Mouse (Mus musculus): ENCODE data around the gene Ebf4. TPM values are rescaled to one million over a fixed set of nuclear protein-coding genes. Genes with fewer than 3 reads are reported as not detected.

Gene Ebf4
- polyA plus RNA-seq, 1 experiment, result not detected

- no peak for TF ChIP-seq POLR2A (IDR thresholded peaks at IDR 0.05; ENCODE audit: borderline replicate concordance, low read depth, low read length)
- TF ChIP-seq CTCF (IDR thresholded peaks at IDR 0.05; ENCODE audit: low read depth, low read length), result no peak
- Histone ChIP-seq H3K27ac (ENCODE audit: insufficient read depth, low read depth, low read length) (no peak overlapping the region), H3K4me1 (ENCODE audit: control insufficient read depth, insufficient read depth, low read length) (peaks cover 3% of the 10 kb centered on the region; the same call in 1 of the 2 replicates), H3K4me3 (ENCODE audit: insufficient read depth, low read length) (no peak overlapping the region)
These were observed 2.0 kb upstream of the Ebf4 start for GRCm38 (mm10) chr2:130293009-130293408.

GRCm38 (mm10) chr2:130293486-130293885 is 1.5 kb upstream of the Ebf4 start:
- TF ChIP-seq POLR2A (IDR thresholded peaks at IDR 0.05; ENCODE audit: borderline replicate concordance, low read depth, low read length) (no peak), CTCF (IDR thresholded peaks at IDR 0.05; ENCODE audit: low read depth, low read length) (no peak)
- H3K27ac ChIP-seq (ENCODE audit: insufficient read depth, low read depth, low read length), result no peak overlapping the region
- H3K4me3 ChIP-seq (ENCODE audit: insufficient read depth, low read length), result no peak overlapping the region
- peaks cover 3% of the 10 kb centered on the region; the same call in 1 of the 2 replicates for H3K4me1 ChIP-seq (ENCODE audit: control insufficient read depth, insufficient read depth, low read length)

DNA sequence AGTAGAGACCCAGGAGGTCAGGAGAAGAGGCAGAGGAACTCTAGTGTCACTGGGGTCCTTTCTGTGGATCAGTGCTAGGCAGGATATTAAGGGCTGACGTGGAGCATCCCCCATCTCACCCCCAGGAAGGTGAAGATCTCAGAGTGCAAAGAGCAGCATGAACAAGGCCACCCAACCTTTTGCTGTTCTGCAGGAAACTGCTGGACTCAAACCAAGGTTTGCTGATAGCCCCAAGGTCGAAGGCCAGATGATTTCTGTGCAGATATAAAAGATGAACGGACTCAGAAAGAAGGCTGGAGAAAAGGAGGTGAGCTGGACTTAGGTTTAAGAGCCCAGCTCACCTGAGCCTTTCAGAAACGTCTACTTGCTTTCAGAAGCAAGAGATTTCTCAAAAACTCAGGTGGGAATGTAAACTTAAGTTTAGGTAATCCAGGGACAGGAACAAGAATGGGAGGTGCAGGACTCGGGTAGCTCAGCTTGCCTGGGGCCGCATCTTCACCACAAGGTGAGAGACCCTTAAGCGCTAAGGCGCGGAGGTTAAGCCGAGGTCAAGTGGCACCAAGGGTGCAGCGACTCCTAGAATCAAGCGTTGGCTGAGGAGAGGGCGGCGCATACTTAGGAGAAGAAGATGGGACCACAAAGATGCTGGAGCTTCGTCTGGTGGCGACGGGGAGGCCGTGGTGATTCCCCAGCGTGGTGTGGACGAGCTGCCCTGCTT is 592 bp upstream of the Ebf4 start:
- no peak for TF ChIP-seq CTCF (IDR thresholded peaks at IDR 0.05; ENCODE audit: low read depth, low read length)
- no peak for TF ChIP-seq POLR2A (IDR thresholded peaks at IDR 0.05; ENCODE audit: borderline replicate concordance, low read depth, low read length)
- Histone ChIP-seq H3K4me1 (ENCODE audit: control insufficient read depth, insufficient read depth, low read length) (peaks cover 3% of the 10 kb centered on the region; the same call in 1 of the 2 replicates), H3K4me3 (ENCODE audit: insufficient read depth, low read length) (no peak overlapping the region), H3K27ac (ENCODE audit: insufficient read depth, low read depth, low read length) (no peak overlapping the region)

DNA sequence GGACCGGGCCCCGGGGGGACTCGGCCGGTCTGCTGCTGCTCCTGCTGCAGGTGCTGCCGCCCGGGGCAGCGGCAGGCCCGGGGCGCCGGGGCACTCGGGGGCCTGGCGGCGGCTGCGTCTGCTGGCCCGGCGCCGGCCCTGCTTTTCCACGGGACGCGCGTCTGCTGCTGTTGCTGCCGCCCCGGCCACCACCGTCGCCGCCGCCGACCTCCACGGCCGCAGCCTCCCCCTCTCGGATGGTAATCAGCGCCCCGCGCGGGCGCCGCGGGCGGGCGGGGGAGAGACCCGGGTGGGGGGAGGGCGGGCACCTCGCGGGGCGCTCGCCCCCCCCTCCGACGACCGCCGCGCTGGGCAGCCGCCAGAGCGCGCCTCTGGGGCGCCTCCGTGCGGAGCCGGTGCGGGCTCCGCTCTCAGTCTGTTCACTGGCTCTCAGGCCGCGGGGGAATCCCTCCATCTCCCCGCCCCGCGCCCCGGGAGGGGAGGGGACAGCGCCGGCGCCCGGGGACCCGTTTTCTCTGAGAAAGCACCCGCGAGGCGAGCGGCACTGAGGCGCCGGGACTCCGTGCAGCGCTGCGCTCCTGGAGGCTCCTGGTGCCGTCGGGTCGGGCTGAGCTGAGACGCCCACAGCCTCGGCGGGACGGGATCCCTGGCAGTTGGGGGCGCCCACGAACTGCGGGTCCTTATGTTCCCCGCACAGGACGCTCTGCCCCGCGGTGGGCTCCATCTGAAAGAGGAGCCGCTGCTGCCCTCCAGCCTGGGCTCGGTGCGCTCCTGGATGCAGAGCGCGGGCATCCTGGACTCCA is 563 bp downstream of the Ebf4 start:
- Histone ChIP-seq H3K4me1 (ENCODE audit: control insufficient read depth, insufficient read depth, low read length) (peaks cover 3% of the 10 kb centered on the region; the same call in 1 of the 2 replicates), H3K4me3 (ENCODE audit: insufficient read depth, low read length) (peak overlapping the region; percentile 24; the same call in 1 of the 2 replicates), H3K27ac (ENCODE audit: insufficient read depth, low read depth, low read length) (no peak overlapping the region)
- TF ChIP-seq CTCF (IDR thresholded peaks at IDR 0.05; ENCODE audit: low read depth, low read length), result no peak
- no peak for TF ChIP-seq POLR2A (IDR thresholded peaks at IDR 0.05; ENCODE audit: borderline replicate concordance, low read depth, low read length)

DNA sequence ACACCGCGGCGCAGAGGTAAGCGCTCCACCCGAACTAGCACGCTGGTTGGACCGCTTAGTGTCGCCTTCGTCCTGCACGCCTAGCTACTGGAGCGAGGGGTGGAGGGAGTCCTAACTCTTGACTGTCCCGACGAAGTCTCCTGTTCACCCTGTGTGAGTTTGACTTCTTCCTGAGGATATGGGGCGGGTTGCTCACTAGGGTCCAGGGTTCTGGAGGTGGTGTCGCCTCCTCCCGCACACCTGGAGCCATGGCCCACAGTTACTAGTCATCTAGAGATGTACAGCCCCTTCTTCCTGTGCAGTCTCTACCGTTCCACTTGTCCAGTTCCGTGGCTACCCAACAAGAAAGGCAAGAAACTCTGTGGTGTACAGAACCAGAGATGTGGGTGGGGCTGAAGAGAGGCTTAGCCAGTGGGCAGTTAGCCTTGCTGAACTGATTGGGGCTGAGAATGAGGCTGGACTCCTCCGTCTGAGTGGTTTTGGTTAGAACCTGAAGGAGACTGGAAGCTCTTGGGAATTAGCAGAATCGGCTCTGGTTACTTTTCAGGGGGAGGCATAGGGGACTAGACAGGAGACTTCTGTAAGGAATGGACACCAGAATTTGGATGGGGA is 1.3 kb downstream of the Ebf4 start:
- H3K27ac ChIP-seq (ENCODE audit: insufficient read depth, low read depth, low read length), result no peak overlapping the region
- peaks cover under 1% of the 10 kb centered on the region; the same call in 1 of the 2 replicates for H3K4me1 ChIP-seq (ENCODE audit: control insufficient read depth, insufficient read depth, low read length)
- TF ChIP-seq POLR2A (IDR thresholded peaks at IDR 0.05; ENCODE audit: borderline replicate concordance, low read depth, low read length) (no peak), CTCF (IDR thresholded peaks at IDR 0.05; ENCODE audit: low read depth, low read length) (no peak)
- no peak overlapping the region for H3K4me3 ChIP-seq (ENCODE audit: insufficient read depth, low read length)

GRCm38 (mm10) chr2:130297580-130297979 is 2.6 kb downstream of the Ebf4 start:
- no peak overlapping the region for H3K4me3 ChIP-seq (ENCODE audit: insufficient read depth, low read length)
- no peak for TF ChIP-seq POLR2A (IDR thresholded peaks at IDR 0.05; ENCODE audit: borderline replicate concordance, low read depth, low read length)
- no peak for TF ChIP-seq CTCF (IDR thresholded peaks at IDR 0.05; ENCODE audit: low read depth, low read length)
- no peak overlapping the region for H3K27ac ChIP-seq (ENCODE audit: insufficient read depth, low read depth, low read length)
- H3K4me1 ChIP-seq (ENCODE audit: control insufficient read depth, insufficient read depth, low read length), result no peaks in the 10 kb centered on the region

- H3K4me3 ChIP-seq (ENCODE audit: insufficient read depth, low read length), result no peak overlapping the region
- no peak overlapping the region for H3K27ac ChIP-seq (ENCODE audit: insufficient read depth, low read depth, low read length)
- TF ChIP-seq CTCF (IDR thresholded peaks at IDR 0.05; ENCODE audit: low read depth, low read length) (no peak), POLR2A (IDR thresholded peaks at IDR 0.05; ENCODE audit: borderline replicate concordance, low read depth, low read length) (no peak)
- H3K4me1 ChIP-seq (ENCODE audit: control insufficient read depth, insufficient read depth, low read length), result no peaks in the 10 kb centered on the region
These were observed 8.0 kb downstream of the Ebf4 start for GRCm38 (mm10) chr2:130303014-130303413.

DNA sequence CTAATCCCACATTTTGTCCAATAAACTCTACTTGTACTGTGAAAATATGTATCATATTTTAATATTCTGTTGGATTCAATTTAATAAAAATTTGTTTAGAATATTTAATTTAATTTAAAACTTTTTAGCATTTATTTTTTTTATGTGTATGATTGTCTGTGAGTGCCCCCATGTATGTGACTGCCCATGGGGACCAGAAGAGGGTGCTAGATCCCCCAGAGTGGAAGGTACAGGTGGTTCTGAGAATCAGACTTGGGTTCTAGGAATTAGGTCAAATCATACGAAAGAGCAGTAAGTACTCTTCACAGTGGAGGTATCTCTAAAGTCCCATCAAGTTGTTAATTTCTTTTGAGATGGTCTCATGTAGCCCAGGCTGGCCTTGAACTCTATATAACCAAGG is 32.1 kb downstream of the Ebf4 start:
- TF ChIP-seq CTCF (IDR thresholded peaks at IDR 0.05; ENCODE audit: low read depth, low read length) (no peak), POLR2A (IDR thresholded peaks at IDR 0.05; ENCODE audit: borderline replicate concordance, low read depth, low read length) (no peak)
- no peak overlapping the region for H3K27ac ChIP-seq (ENCODE audit: insufficient read depth, low read depth, low read length)
- no peak overlapping the region for H3K4me3 ChIP-seq (ENCODE audit: insufficient read depth, low read length)
- no peaks in the 10 kb centered on the region for H3K4me1 ChIP-seq (ENCODE audit: control insufficient read depth, insufficient read depth, low read length)

GRCm38 (mm10) chr2:130329502-130329901 is 34.5 kb downstream of the Ebf4 start:
- no peak overlapping the region for H3K4me3 ChIP-seq (ENCODE audit: insufficient read depth, low read length)
- no peak overlapping the region for H3K27ac ChIP-seq (ENCODE audit: insufficient read depth, low read depth, low read length)
- TF ChIP-seq POLR2A (IDR thresholded peaks at IDR 0.05; ENCODE audit: borderline replicate concordance, low read depth, low read length), result no peak
- TF ChIP-seq CTCF (IDR thresholded peaks at IDR 0.05; ENCODE audit: low read depth, low read length), result no peak

More at GRCm38 (mm10) chr2:130329502-130329901, 34.5 kb downstream of the Ebf4 start:
- H3K4me1 ChIP-seq (ENCODE audit: control insufficient read depth, insufficient read depth, low read length), result no peaks in the 10 kb centered on the region

Data from bone marrow macrophage, adult 2 months (primary cell).